Mouse (Mus musculus) lung, embryonic 15.5 days (tissue): ENCODE measurements around the gene Zbp1. TPM values are rescaled to one million over a fixed set of nuclear protein-coding genes. Genes with fewer than 3 reads are reported as not detected.

ENCODE experiments used
- ATAC-seq: fragments of 200-750 bp; cut with Nextera tagmentation; 2 replicates; pipeline ENCODE4 v1.8.0; 2017; ENCODE audit warnings: moderate number of reproducible peaks, borderline replicate concordance; ENCODE audit not compliant: low FRiP score, low TSS enrichment; ENCODE audit errors: extremely low read depth
- H3K27ac ChIP-seq: fragments of 300-500 bp; sonication (generic); 2 replicates; pipeline ENCODE4 v1.5.1; 2015; ENCODE audit warnings: moderate library complexity, mild to moderate bottlenecking, inconsistent platforms
- H3K27me3 ChIP-seq: fragments of 300-500 bp; sonication (generic); 2 replicates; pipeline ENCODE4 v1.6.1; 2015; ENCODE audit warnings: inconsistent platforms
- H3K36me3 ChIP-seq: fragments of 300-500 bp; sonication (generic); 2 replicates; pipeline ENCODE4 v1.6.1; 2015; ENCODE audit warnings: inconsistent platforms
- H3K4me1 ChIP-seq: fragments of 300-500 bp; sonication (generic); 2 replicates; pipeline ENCODE4 v1.6.1; 2015; ENCODE audit warnings: inconsistent platforms
- H3K4me2 ChIP-seq: fragments of 300-500 bp; sonication (generic); 2 replicates; pipeline ENCODE4 v1.6.1; 2015; ENCODE audit warnings: inconsistent platforms, mild to moderate bottlenecking, moderate library complexity
- H3K4me3 ChIP-seq: fragments of 300-500 bp; sonication (generic); 2 replicates; pipeline ENCODE4 v1.5.1; 2015; ENCODE audit warnings: mild to moderate bottlenecking, inconsistent platforms
- H3K9ac ChIP-seq: fragments of 300-500 bp; sonication (generic); 2 replicates; pipeline ENCODE4 v1.6.1; 2015; ENCODE audit warnings: inconsistent platforms
- H3K9me3 ChIP-seq: fragments of 300-500 bp; sonication (generic); 2 replicates; pipeline ENCODE4 v1.6.1; 2016; ENCODE audit warnings: inconsistent platforms
- WGBS: fragments of 180-500 bp; shearing (Covaris S2); methylation state at CpG from one replicate; pipeline ENCODE4 v1.1.7; 2015; 5-methylcytosine and 5-hydroxymethylcytosine counted together
- polyA plus RNA-seq: library from polyadenylated mRNA; unstranded; fragments of >200 nt; fragmentation: Nextera tagmentation; extraction: Ambion mirVana; gene quantifications from 2 replicates; pipeline ENCODE4 v1.2.1, GENCODE M21; 2015

The Zbp1 gene
- polyA plus RNA-seq, 1 experiment from 2014 or later: 0.95 TPM

GRCm38 (mm10) chr2:173157376-173157775 is 61.3 kb downstream of the Zbp1 start:
- no peaks in the 10 kb centered on the region for H3K27me3 ChIP-seq
- no peak overlapping the region for H3K4me3 ChIP-seq
- peaks cover 6% of the 10 kb centered on the region for H3K4me1 ChIP-seq
- no peak overlapping the region for H3K4me2 ChIP-seq
- H3K27ac ChIP-seq: no peak overlapping the region
- no peak overlapping the region for H3K9ac ChIP-seq
- no peak for ATAC-seq
- 52% methylated on average over 4 of the region's 4 CpGs for WGBS
- no peaks in the 10 kb centered on the region for H3K36me3 ChIP-seq
- no peaks in the 10 kb centered on the region for H3K9me3 ChIP-seq

GRCm38 (mm10) chr2:173156923-173157322 is 61.8 kb downstream of the Zbp1 start:
- Histone ChIP-seq H3K4me2 (no peak overlapping the region), H3K9ac (no peak overlapping the region), H3K27me3 (no peaks in the 10 kb centered on the region), H3K9me3 (no peaks in the 10 kb centered on the region), H3K4me3 (no peak overlapping the region), H3K4me1 (peaks cover 6% of the 10 kb centered on the region), H3K36me3 (no peaks in the 10 kb centered on the region), H3K27ac (no peak overlapping the region)
- ATAC-seq: no peak
- WGBS: 83% methylated on average over 13 of the region's 13 CpGs

Other genes starting within 250 kb of the Zbp1 start
- gene Spo11, start 241.2 kb downstream of the Zbp1 start, polyA plus RNA-seq: 0.06 and 0.22 TPM in 2 replicates
- 122 and 123 TPM in 2 replicates for gene Rae1, start 218.8 kb downstream of the Zbp1 start, polyA plus RNA-seq
- 32.0 and 33.3 TPM in 2 replicates for gene Rbm38, start 198.4 kb downstream of the Zbp1 start, polyA plus RNA-seq
- gene Ctcfl, start 99.4 kb downstream of the Zbp1 start, polyA plus RNA-seq: 0.07 and 0.08 TPM in 2 replicates
- gene Pck1, start 65.9 kb downstream of the Zbp1 start, polyA plus RNA-seq: 0.10 TPM in 1 of 2 replicates, not detected in the other
- gene Pmepa1, start 57.6 kb upstream of the Zbp1 start, polyA plus RNA-seq: 7.3 and 7.7 TPM in 2 replicates